8 mouse cellular contexts compared by ENCODE assay signal in genomic region chr17:5841128-5841942, GRCm38 (mm10). TPM values are rescaled to one million over a fixed set of nuclear protein-coding genes. Genes with fewer than 3 reads are reported as not detected.
DNase-seq lines count a peak whose midpoint lies in the region; TF ChIP-seq lines count a peak whose summit lies in the region.

TSS of gene Snx9 (plus strand) at chr17:5841329.

- in situ Hi-C loops in ES-E14 (cut with MboI; ENCODE audit: low sequenced_read_pairs in 2 of 2, unreplicated experiment in 2 of 2), result no loop called here

- no peaks in the 10 kb centered on the region for H3K27me3 ChIP-seq in hindbrain, embryonic 10.5 days (ENCODE audit: insufficient read depth, poor library complexity, severe bottlenecking)

- H3K4me1 ChIP-seq in ES-E14 (ENCODE audit: control insufficient read depth in 2 of 2, insufficient read depth in 2 of 2, low read length in 2 of 2, poor library complexity in 1 of 2), result peaks cover 0 to 6% of the 10 kb centered on the region in 2 experiments; a peak in 1 of 4 replicates
- H3K4me1 ChIP-seq in hindbrain, embryonic 10.5 days (replicated peaks), result peaks cover 44% of the 10 kb centered on the region

- DNase-seq in ES-E14 (ENCODE audit: low read depth, low spot score), result peak; percentile 21
- DNase-seq in cerebellum, adult 8-10 months, result peak; percentile 66
- DNase-seq in frontal cortex, adult 2 months (ENCODE audit: extremely low spot score in 1 of 2, low spot score in 1 of 2), result peak in 1 of 2 experiments; percentile 48
- peak; percentile 78 for DNase-seq in hindbrain, embryonic 10.5 days (ENCODE audit: low spot score)
- peak; percentile 59 to 73 for DNase-seq in layer of hippocampus, postnatal 10 days (ENCODE audit: low spot score in 2 of 2)
- DNase-seq in lung, postnatal 10 days, result peak; percentile 81
- DNase-seq in ovary, postnatal 36 days (ENCODE audit: low spot score), result peak; percentile 83
- peak; percentile 67 for DNase-seq in thymus, postnatal 25 days

- WGBS in hindbrain, embryonic 10.5 days, result 2% methylated on average over 131 of the region's 131 CpGs

- peak within 1 kb of the TSS; percentile 61 for H3K27ac ChIP-seq in ES-E14 (ENCODE audit: insufficient read depth, low read depth, low read length, poor library complexity, severe bottlenecking)
- peak within 1 kb of the TSS; percentile 99 for H3K27ac ChIP-seq in hindbrain, embryonic 10.5 days

- no peaks in the 10 kb centered on the region for H3K9me3 ChIP-seq in ES-E14 (ENCODE audit: control insufficient read depth, insufficient read depth, low read depth, low read length)
- no peaks in the 10 kb centered on the region for H3K9me3 ChIP-seq in hindbrain, embryonic 10.5 days

- peaks cover 14% of the 10 kb centered on the region for H3K36me3 ChIP-seq in ES-E14 (ENCODE audit: control insufficient read depth, insufficient read depth, low read length, poor library complexity, severe bottlenecking)
- H3K36me3 ChIP-seq in hindbrain, embryonic 10.5 days, result no peaks in the 10 kb centered on the region

- H3K9ac ChIP-seq in ES-E14 (ENCODE audit: insufficient read depth, low read depth, low read length, poor library complexity, severe bottlenecking), result peak within 1 kb of the TSS; percentile 81

- H3K4me3 ChIP-seq in ES-E14 (ENCODE audit: insufficient read depth in 1 of 2, low read depth in 1 of 2, low read length in 2 of 2, poor library complexity in 1 of 2, severe bottlenecking in 1 of 2), result peak within 1 kb of the TSS; percentile 71 to 74
- peak within 1 kb of the TSS; percentile 82 for H3K4me3 ChIP-seq in hindbrain, embryonic 10.5 days

TF ChIP-seq in ES-E14, 5 proteins besides CTCF, POLR2A, EP300 and RAD21:
- TF ChIP-seq HCFC1 (IDR thresholded peaks at IDR 0.05; ENCODE audit: borderline replicate concordance, insufficient read depth, low read length) (no peak), ZNF384 (IDR thresholded peaks at IDR 0.05; ENCODE audit: low read depth, low read length) (no peak), ZC3H11A (IDR thresholded peaks at IDR 0.05; ENCODE audit: borderline replicate concordance, low read depth, low read length) (no peak), MAFK (IDR thresholded peaks at IDR 0.05; ENCODE audit: insufficient read depth, low read depth, low read length) (no peak), CHD2 (IDR thresholded peaks at IDR 0.05; ENCODE audit: low read depth, low read length) (no peak)

RNA-seq across cellular contexts. Expression of gene Snx9, which starts in this region (rescaled TPM):
- total RNA-seq in ES-E14 (2012; rRNA removed), result 8.2 and 8.8 TPM in 2 replicates
- 12.3 and 12.7 TPM in 2 replicates for polyA plus RNA-seq in frontal cortex, adult 2 months (2012; rRNA removed)
- polyA plus RNA-seq in hindbrain, embryonic 10.5 days (2016; fragmentation: Nextera tagmentation; extraction: Ambion mirVana), result 12.7 and 14.5 TPM in 2 replicates
- 10 to 100 TPM; 12.7 to 13.1 TPM for total RNA-seq in layer of hippocampus, postnatal 10 days (2021)
